Mouse (Mus musculus): Measurements from ENCODE around the gene Fbxw2.
"Not testable (repeated sequence)": the region's sequence is repeated elsewhere in the genome, so short reads cannot be mapped to it uniquely, and the experiment has no call there.

DNA sequence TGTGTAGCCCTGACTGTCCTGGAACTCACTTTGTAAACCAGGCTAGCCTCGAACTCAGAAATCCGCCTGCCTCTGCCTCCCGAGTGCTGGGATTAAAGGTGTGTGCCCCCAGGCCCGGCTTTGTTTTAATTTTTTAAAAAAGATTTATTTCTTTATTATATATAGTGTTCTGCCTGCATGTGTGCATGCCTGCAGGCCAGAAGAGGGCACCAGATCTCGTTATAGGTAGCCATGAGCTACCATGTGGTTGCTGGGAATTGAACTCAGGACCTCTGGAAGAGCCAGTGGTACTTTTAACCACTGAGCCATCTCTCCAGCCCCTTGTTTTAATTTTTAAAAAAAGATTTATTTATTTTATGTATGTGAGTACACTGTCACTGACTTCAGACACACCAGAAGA, 14.0 kb upstream of the Fbxw2 start:
- not testable (repeated sequence) for TF ChIP-seq CTCF (conservative IDR thresholded peaks at IDR 0.05; ENCODE audit: low read length); NANOG (IDR thresholded peaks at IDR 0.05; ENCODE audit: borderline replicate concordance, low read length); POU5F1 (IDR thresholded peaks at IDR 0.05; ENCODE audit: borderline replicate concordance, low read length)
